Mouse (Mus musculus) ovary, adult 18-20 months (tissue): ENCODE data around the gene Smok2b.
"Not testable (repeated sequence)": the region's sequence is repeated elsewhere in the genome, so short reads cannot be mapped to it uniquely, and the experiment has no call there.

ENCODE experiments used
- DNase-seq: peaks from one replicate; pipeline ENCODE4 v3.0.0; 2022; ENCODE audit warnings: low spot score, mixed read lengths

The Smok2b gene

DNA sequence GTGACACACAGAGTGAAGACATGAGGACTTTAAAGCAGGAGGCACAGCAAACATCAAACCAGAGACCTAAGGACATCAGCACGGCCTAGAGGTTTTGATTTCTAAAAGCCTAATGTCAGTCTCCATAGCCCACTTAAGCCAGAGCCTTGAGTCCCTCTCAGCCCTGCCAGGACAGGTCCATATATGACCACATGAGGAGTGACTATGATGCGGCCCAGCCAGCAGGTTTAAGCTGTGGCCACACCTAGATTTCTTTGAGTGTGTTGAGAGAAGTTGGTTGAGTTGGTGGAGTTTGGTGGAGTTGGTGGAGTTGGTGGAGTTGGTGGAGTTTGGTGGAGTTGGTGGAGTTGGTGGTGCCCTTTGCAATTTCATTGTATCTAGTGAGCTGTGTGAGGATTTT is at the start of gene Smok2b:
Smok2b (plus strand) TSS at position 301 of the 400 bp plus-strand sequence.
- DNase-seq = not testable (repeated sequence)

- not testable (repeated sequence) for DNase-seq
Observed at GRCm38 (mm10) chr17:13180491-13180890, 49.6 kb upstream of the Smok2b start.

DNA sequence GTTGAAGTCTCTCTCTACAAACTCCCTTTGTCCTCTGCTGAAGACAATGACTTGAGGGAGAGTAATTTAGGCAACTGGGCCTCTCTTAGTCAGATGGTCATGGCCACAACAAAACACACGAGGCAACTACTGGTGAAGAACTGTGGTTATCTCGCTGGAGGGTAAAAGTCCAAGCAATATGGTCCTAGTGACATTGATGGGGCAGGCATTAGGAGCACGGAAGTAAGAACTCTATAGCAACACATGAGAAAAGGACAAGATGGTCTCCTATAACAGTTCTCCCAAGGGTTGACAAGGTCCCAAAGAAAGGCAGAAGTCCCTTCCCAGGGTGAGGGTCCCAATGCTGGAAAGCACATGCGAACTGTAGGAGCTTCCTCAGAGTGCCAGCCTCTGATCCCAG is 47.3 kb upstream of the Smok2b start:
- DNase-seq = not testable (repeated sequence)

DNA sequence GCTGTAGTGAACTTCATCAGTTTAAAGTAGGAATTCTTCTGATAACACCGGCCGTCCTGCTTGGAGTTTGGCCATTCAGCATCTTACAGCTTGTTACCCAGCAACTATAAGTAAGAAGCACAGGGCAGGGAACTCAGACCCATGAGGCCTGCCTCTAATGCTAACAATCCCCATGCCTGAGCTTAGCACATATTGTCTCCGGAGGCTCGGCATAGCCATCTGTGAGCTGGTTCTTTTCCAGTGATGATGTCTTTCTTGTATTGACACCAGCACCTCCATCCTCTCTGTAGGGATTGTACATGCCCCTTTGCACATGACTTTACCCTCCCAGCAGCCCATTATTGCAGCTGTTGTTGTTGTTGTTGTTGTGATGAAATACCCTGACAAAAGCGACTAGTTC is 45.5 kb upstream of the Smok2b start:
- DNase-seq = not testable (repeated sequence)

DNA sequence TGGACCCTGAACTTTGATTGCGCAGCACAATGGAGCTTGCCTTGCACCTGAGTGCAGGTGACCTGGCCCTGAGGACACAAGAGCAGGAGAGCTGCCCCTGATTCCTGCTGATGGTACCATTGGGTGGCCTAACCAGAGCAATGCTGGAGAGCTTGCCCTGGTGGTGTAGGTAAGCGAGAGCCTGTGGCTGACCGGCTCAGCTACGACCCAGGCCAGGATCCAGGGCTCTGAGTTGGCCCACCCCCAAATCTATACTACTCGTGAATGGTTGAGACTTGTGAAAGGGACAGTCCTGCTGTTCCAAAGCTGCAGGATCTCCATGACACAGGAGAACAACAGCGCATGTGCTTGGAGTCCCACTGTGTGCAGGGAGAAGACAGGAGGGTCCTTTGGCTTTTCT is 43.5 kb upstream of the Smok2b start:
- not testable (repeated sequence) for DNase-seq

GRCm38 (mm10) chr17:13187621-13188020 is 42.4 kb upstream of the Smok2b start:
- DNase-seq = not testable (repeated sequence)

- DNase-seq = not testable (repeated sequence)
Observed at GRCm38 (mm10) chr17:13188846-13189245, 41.2 kb upstream of the Smok2b start.

DNA sequence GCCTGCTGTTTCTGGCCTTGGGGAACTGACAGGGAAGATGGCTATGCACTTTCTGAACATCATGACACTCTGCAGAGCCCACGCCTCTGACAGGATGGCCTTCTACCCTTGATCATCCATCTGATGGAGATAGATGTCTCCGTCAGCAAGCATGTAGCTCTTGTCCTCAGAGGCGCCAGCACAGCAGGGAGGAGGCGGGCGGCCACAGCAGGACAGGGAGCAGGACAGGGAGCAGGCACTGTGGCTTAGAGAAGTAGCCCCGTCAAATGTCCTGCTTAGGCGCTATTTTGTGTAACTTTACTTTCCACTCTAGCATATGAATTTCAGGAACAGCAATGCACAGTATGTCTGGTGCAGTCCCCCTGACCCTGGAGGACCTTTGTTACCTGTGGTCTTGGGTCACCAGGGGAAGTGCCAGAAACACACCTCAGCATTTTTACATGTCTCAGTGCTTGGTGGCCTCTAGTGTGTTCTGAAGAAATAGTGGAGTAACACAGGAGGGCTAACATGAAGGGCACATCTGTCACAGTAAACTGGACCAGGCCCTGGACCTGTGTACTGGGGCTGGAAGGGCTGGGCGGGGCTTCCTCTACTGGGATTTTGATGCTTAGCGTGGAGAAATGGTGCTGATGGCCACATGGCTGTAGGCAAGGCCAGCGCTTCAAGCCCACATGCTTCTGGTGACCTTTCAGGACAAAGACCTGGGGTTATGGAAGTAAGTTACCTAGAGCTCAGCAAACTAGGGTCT is 39.0 kb upstream of the Smok2b start:
- DNase-seq = not testable (repeated sequence)

GRCm38 (mm10) chr17:13196486-13196885 is 33.6 kb upstream of the Smok2b start:
- not testable (repeated sequence) for DNase-seq

DNA sequence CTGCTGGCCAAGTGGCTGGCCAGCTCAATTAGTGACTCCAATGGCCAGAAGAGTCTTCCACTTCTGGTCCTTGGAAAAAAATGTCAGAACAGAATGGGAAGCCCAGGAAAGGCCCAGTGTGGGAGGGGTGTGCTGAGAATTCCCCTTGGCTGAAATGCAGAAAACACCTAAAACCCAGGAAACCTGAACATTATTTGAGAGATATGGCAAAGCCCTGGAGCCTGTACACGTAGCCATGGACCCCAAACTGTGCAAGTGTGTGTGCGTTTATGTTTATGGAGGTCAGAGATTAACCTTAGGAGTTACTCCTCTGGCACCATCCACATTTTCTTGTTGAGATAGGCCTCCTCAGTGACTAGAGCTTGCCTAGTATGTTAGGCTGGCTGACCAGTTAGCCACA is 31.2 kb upstream of the Smok2b start:
- not testable (repeated sequence) for DNase-seq

GRCm38 (mm10) chr17:13199880-13200409 is 30.1 kb upstream of the Smok2b start:
- DNase-seq = not testable (repeated sequence)

DNA sequence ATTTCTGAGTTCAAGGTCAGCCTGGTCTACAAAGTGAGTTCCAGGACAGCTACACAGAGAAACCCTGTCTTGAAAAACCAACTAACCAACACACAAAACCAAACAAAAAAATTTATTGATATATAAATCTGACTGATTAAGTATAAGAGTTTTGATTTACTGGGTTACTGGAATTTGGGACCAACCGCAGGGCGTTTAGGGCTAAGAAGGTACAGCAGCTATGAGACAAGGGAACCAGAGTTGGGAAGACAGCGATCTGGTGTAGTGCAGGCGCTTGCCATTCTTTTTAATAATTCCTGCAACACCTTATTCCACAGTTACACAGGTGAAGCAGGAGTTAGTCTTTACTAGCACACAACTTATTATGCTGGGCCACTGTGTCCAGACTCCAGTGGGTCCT is 28.5 kb upstream of the Smok2b start:
- not testable (repeated sequence) for DNase-seq

DNA sequence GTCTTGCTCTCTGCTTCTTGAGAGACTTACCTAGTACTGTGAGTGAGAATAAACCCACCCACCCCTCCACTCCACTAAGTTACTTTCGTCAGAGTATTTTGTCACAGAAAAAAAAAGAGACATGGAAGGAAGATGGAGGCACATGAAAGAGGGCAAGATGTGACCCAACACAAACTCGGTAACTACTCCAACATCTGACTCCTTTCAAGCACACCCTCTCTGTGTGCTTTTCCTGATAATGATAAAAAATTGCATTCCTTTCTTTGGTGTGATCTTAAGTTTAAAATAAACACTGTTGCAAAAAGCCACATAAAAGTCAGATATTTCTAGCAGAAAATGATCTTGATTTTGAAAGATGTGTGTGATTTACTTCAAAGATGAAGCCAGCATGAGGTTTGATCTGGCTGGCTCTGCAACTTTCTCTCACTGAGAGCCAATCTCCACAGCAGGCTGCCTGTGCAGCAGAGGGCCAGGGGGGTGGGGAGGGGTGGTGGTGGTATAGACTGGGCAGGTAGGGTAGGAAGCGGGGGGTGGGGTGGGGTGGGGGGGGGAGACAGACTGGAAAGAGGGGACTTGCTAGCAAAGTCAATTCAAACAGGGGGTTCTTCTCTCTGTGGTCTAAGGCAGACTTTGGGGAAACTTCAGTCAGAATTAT is 27.5 kb upstream of the Smok2b start:
- not testable (repeated sequence) for DNase-seq

- DNase-seq = not testable (repeated sequence)
Observed at GRCm38 (mm10) chr17:13205247-13205646, 24.8 kb upstream of the Smok2b start.

- no peak for DNase-seq
Observed at GRCm38 (mm10) chr17:13206491-13206890, 23.6 kb upstream of the Smok2b start.

DNA sequence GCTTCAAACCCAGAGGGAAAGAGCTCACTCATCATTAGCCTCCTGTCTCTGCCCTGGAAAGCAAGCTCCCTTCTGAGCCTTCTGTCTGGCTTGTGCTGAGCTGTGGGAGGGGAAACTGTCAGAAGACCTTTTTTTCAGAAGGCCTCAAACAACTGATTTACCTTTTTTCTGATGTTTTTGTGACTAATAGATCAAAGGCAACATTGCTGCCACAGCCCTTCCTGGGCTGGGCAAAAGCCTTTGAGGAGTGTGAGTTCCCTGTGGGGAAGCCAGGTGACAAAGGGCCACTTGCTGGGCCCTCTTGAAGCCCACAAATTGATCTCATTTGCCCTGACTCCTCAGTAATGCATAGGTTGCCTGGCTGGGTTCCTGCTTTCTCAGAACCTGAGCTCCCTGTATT is 21.6 kb upstream of the Smok2b start:
- DNase-seq = not testable (repeated sequence)

- peak; percentile 28 for DNase-seq
Observed at GRCm38 (mm10) chr17:13212136-13212850, 17.8 kb upstream of the Smok2b start.

- DNase-seq = no peak
Observed at GRCm38 (mm10) chr17:13214169-13214568, 15.9 kb upstream of the Smok2b start.

DNA sequence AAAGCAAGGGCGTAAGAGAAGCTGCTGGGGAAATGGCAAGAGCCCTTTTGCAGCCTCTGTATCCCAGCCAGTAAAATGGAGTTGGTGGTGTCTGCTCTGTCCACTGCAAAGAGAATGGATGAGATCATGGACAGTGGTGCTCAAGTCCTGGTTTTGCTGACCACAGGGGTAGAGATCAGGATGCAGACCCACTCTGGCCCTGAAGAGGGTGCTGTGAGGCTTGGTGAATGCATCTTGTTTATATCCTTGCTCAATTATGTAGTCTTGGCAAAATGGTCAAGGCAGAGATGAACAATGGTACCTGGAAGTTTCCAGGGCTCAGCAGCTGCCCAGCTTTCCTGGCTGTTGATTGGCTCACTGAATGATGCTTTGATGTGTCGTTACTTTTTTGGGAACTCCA is 14.5 kb upstream of the Smok2b start:
- DNase-seq = no peak

GRCm38 (mm10) chr17:13220888-13221287 is 9.2 kb upstream of the Smok2b start, which contains the start of gene Smok2a:
TSS of gene Smok2a (plus strand) at chr17:13221188.
- DNase-seq = no peak

- DNase-seq = not testable (repeated sequence)
Observed at GRCm38 (mm10) chr17:13221921-13222320, 8.1 kb upstream of the Smok2b start.

DNA sequence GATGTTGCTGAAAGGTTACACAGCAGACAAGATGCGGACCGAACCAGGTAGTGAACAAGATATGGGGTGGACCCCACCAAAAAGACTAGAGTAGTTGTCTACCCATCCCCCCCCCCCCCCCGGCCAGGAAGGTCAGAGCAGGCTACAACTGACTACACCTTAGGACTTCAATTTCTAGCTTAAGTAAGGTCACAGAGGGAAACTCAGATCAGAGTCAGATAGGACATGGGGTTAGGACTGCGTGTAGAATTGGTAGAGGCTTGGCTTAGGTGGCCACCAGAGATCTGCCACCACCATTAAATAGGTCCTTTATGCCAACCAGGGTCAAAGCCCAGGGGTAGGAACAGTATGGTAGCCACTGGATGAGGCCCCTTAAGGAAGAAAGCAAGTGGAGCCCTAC is 9.4 kb downstream of the Smok2b start:
- not testable (repeated sequence) for DNase-seq
